Mouse (Mus musculus) testis, adult 2 months (tissue): ENCODE measurements around the gene Gm21987.

Source experiments
- CTCF ChIP-seq: fragments of 200-500 bp; IDR thresholded peaks from 2 replicates; pipeline ENCODE4 v1.5.1; 2012; ENCODE audit warnings: low read depth, mild to moderate bottlenecking, inconsistent platforms, low read length, moderate library complexity; ENCODE audit not compliant: control insufficient read depth, insufficient read depth, insufficient replicate concordance
- POLR2A ChIP-seq: fragments of 200-500 bp; IDR thresholded peaks from 2 replicates; pipeline ENCODE4 v1.6.1; 2012; ENCODE audit warnings: low read depth, mild to moderate bottlenecking, inconsistent platforms, low read length, moderate library complexity; ENCODE audit not compliant: control insufficient read depth

GRCm38 (mm10) chr16:38298410-38298809, 48.4 kb upstream of the Gm21987 start:
- TF ChIP-seq CTCF (no peak), POLR2A (no peak)
